Mouse (Mus musculus) retina, postnatal 7 days (tissue): Measurements from ENCODE around the gene Mybpc3.
A peak's percentile ranks its signal among the peaks of the same experiment; 100 is the strongest.
"Not testable (repeated sequence)": the region's sequence is repeated elsewhere in the genome, so short reads cannot be mapped to it uniquely, and the experiment has no call there.

Source experiments
- DNase-seq: peaks from one replicate; pipeline ENCODE4 v3.0.0-alpha.2; 2012; ENCODE audit warnings: low read depth, low spot score

The Mybpc3 gene

GRCm38 (mm10) chr2:91087453-91087852 lies 30.5 kb upstream of the Mybpc3 start:
- DNase-seq: no peak

GRCm38 (mm10) chr2:91088987-91089386 lies 29.0 kb upstream of the Mybpc3 start:
- DNase-seq: no peak

GRCm38 (mm10) chr2:91090208-91090607 lies 27.7 kb upstream of the Mybpc3 start:
- DNase-seq: no peak

- DNase-seq: no peak
Observed at GRCm38 (mm10) chr2:91090827-91091226, 27.1 kb upstream of the Mybpc3 start.

- DNase-seq: no peak
Observed at GRCm38 (mm10) chr2:91096524-91096923, 21.4 kb upstream of the Mybpc3 start.

GRCm38 (mm10) chr2:91097015-91097414 lies 20.9 kb upstream of the Mybpc3 start:
- DNase-seq: no peak

GRCm38 (mm10) chr2:91098156-91098555 lies 19.8 kb upstream of the Mybpc3 start:
- DNase-seq: no peak

- peak; percentile 84 for DNase-seq
Observed at GRCm38 (mm10) chr2:91101124-91101740, 16.7 kb upstream of the Mybpc3 start.

GRCm38 (mm10) chr2:91108156-91108555 lies 9.8 kb upstream of the Mybpc3 start:
- no peak for DNase-seq

- no peak for DNase-seq
Observed at GRCm38 (mm10) chr2:91109241-91109640, 8.7 kb upstream of the Mybpc3 start.

- no peak for DNase-seq
Observed at GRCm38 (mm10) chr2:91109807-91110385, 8.0 kb upstream of the Mybpc3 start.

- no peak for DNase-seq
Observed at GRCm38 (mm10) chr2:91110429-91110828, 7.5 kb upstream of the Mybpc3 start.

GRCm38 (mm10) chr2:91111832-91112231 lies 6.1 kb upstream of the Mybpc3 start:
- DNase-seq: not testable (repeated sequence)

GRCm38 (mm10) chr2:91112491-91112890 lies 5.5 kb upstream of the Mybpc3 start:
- no peak for DNase-seq

GRCm38 (mm10) chr2:91113334-91113733 lies 4.6 kb upstream of the Mybpc3 start:
- DNase-seq: no peak

- no peak for DNase-seq
Observed at GRCm38 (mm10) chr2:91113852-91114251, 4.1 kb upstream of the Mybpc3 start.

- DNase-seq: peak; percentile 86
Observed at GRCm38 (mm10) chr2:91114781-91115577, 3.0 kb upstream of the Mybpc3 start.

GRCm38 (mm10) chr2:91115578-91115970 lies 2.4 kb upstream of the Mybpc3 start:
- DNase-seq: no peak

- DNase-seq: no peak
Observed at GRCm38 (mm10) chr2:91116842-91117241, 1.1 kb upstream of the Mybpc3 start.

GRCm38 (mm10) chr2:91118647-91119046 lies 703 bp downstream of the Mybpc3 start:
- no peak for DNase-seq

GRCm38 (mm10) chr2:91119061-91119460 lies 1.1 kb downstream of the Mybpc3 start:
- no peak for DNase-seq

GRCm38 (mm10) chr2:91119551-91119950 lies 1.6 kb downstream of the Mybpc3 start:
- DNase-seq: no peak

- DNase-seq: no peak
Observed at GRCm38 (mm10) chr2:91120261-91120671, 2.3 kb downstream of the Mybpc3 start.
